Comparison of ENCODE assay signal across 9 mouse cellular contexts in the genomic region with DNA sequence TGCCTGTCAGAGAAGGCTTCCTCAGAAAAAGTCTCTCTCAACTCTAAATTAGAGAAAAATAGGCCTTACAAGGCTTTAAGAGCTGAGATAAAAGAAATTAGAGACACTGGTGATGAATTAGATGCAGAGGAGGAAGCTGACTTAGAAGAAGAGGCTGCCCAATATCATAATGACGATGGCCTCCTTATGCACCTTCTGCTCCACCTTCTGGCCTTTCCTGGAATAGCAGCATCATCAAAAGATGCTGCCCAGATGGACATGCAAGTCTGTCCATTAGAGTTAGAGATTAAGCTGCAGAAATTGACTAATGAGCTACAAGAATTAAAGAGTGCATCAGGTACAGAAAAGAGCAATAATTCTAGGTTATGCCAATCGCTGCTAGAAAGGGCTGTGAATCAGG. TPM values are rescaled to one million over a fixed set of nuclear protein-coding genes. Genes with fewer than 3 reads are reported as not detected.
DNase-seq lines count a peak whose midpoint lies in the region; ATAC-seq and TF ChIP-seq lines count a peak whose summit lies in the region.
"Had no signal": no experiment of that assay in that cellular context is flagged by ENCODE, and none has a peak within 500 bp of the region (broad histone marks: within the 10 kb centered on the region; RNA-seq: fewer than 3 reads in every experiment).

No protein-coding gene starts in this region.

- no peaks in the 10 kb centered on the region for H3K9me3 ChIP-seq in E14TG2a.4 (ENCODE audit: low read length)
- no peaks in the 10 kb centered on the region for H3K9me3 ChIP-seq in limb, embryonic 14.5 days (ENCODE audit: control insufficient read depth, low read length)

- H3K4me2 ChIP-seq in limb, embryonic 14.5 days (replicated peaks; ENCODE audit: low read depth, low read length, severe bottlenecking), result no peak overlapping the region

- peak; percentile 81 for TF ChIP-seq CTCF in E14TG2a.4 (conservative IDR thresholded peaks at IDR 0.05; ENCODE audit: low read length)

- ATAC-seq in limb, embryonic 14.5 days (ENCODE audit: low FRiP score, low read depth), result no peak

- H3K27me3 ChIP-seq in E14TG2a.4 (ENCODE audit: insufficient read depth, low read length), result no peaks in the 10 kb centered on the region
- H3K27me3 ChIP-seq in limb, embryonic 14.5 days (ENCODE audit: control insufficient read depth, insufficient read depth, low read length), result no peaks in the 10 kb centered on the region

- WGBS in limb, embryonic 14.5 days, result 3% methylated on average over 2 of the region's 2 CpGs

- H3K4me3 ChIP-seq in E14TG2a.4 (replicated peaks; ENCODE audit: low read length), result no peak overlapping the region
- H3K4me3 ChIP-seq in limb, embryonic 14.5 days (replicated peaks; ENCODE audit: low read length), result no peak overlapping the region

- no peaks in the 10 kb centered on the region for H3K36me3 ChIP-seq in E14TG2a.4 (ENCODE audit: insufficient read depth, low read length)
- H3K36me3 ChIP-seq in limb, embryonic 14.5 days (ENCODE audit: control insufficient read depth, insufficient read depth, low read length), result no peaks in the 10 kb centered on the region

- H3K9ac ChIP-seq in limb, embryonic 14.5 days (ENCODE audit: low read depth, low read length, severe bottlenecking), result no peak overlapping the region

- peaks cover 46% of the 10 kb centered on the region for H3K4me1 ChIP-seq in E14TG2a.4 (replicated peaks; ENCODE audit: low read depth, low read length)
- peaks cover 9% of the 10 kb centered on the region for H3K4me1 ChIP-seq in limb, embryonic 14.5 days (ENCODE audit: control insufficient read depth, insufficient read depth, low read length)

- no peak overlapping the region for H3K27ac ChIP-seq in limb, embryonic 14.5 days (replicated peaks; ENCODE audit: low read depth, low read length)

- no peak for TF ChIP-seq POLR2A in limb, embryonic 14.5 days (IDR thresholded peaks at IDR 0.05; ENCODE audit: borderline replicate concordance, extremely low read depth, insufficient read depth, insufficient read length)

- peak; percentile 68 to 74 for DNase-seq in layer of hippocampus, postnatal 10 days (ENCODE audit: low spot score in 2 of 2)
- DNase-seq in layer of hippocampus, adult 9-11 months, result no peak
- DNase-seq in adrenal gland, postnatal 10 days, result peak; percentile 82
- DNase-seq in embryo, embryonic 9.5 days (ENCODE audit: extremely low spot score), result peak; percentile 65
- peak; percentile 59 for DNase-seq in limb, embryonic 14.5 days (ENCODE audit: low spot score)
- peak; percentile 47 to 78 for DNase-seq in spleen, postnatal 10 days (ENCODE audit: low spot score in 2 of 2)

RNA-seq across cellular contexts. Expression of gene Capns1, which starts 6.8 kb away (rescaled TPM):
- total RNA-seq in layer of hippocampus, postnatal 10 days (2021), result 100 to 1,000 TPM; 215 to 229 TPM
- total RNA-seq in adrenal gland, postnatal 10 days (2021), result 100 to 1,000 TPM; 444 to 475 TPM
- 392 and 597 TPM in 2 replicates for polyA plus RNA-seq in limb, embryonic 14.5 days (2012; rRNA removed)
- 116 and 117 TPM in 2 replicates for polyA plus RNA-seq in limb, embryonic 14.5 days (2014; fragmentation: Nextera tagmentation; extraction: Ambion mirVana)

RNA-seq across cellular contexts. Expression of gene Cox7a1, which starts 21.4 kb away (rescaled TPM):
- total RNA-seq in layer of hippocampus, postnatal 10 days (2021), result 1 to 10 TPM; 5.3 to 5.6 TPM
- 1,000 to 10,000 TPM; 1,474 to 1,616 TPM for total RNA-seq in adrenal gland, postnatal 10 days (2021)
- 1.5 and 2.7 TPM in 2 replicates for polyA plus RNA-seq in limb, embryonic 14.5 days (2012; rRNA removed)
- polyA plus RNA-seq in limb, embryonic 14.5 days (2014; fragmentation: Nextera tagmentation; extraction: Ambion mirVana), result 3.3 and 4.5 TPM in 2 replicates

RNA-seq across cellular contexts. Expression of gene Polr2i, which starts 26.4 kb away (rescaled TPM):
- 10 to 100 TPM; 57.5 to 71.1 TPM for total RNA-seq in layer of hippocampus, postnatal 10 days (2021)
- 100 to 1,000 TPM; 103 to 108 TPM for total RNA-seq in adrenal gland, postnatal 10 days (2021)
- polyA plus RNA-seq in limb, embryonic 14.5 days (2012; rRNA removed), result 227 and 250 TPM in 2 replicates
- polyA plus RNA-seq in limb, embryonic 14.5 days (2014; fragmentation: Nextera tagmentation; extraction: Ambion mirVana), result 180 and 186 TPM in 2 replicates

RNA-seq across cellular contexts. Expression of gene Tbcb, which starts 26.7 kb away (rescaled TPM):
- total RNA-seq in layer of hippocampus, postnatal 10 days (2021), result 100 to 1,000 TPM; 157 to 171 TPM
- total RNA-seq in adrenal gland, postnatal 10 days (2021), result 10 to 100 TPM; 73.6 to 81.0 TPM
- polyA plus RNA-seq in limb, embryonic 14.5 days (2012; rRNA removed), result 78.9 and 90.3 TPM in 2 replicates
- polyA plus RNA-seq in limb, embryonic 14.5 days (2014; fragmentation: Nextera tagmentation; extraction: Ambion mirVana), result 168 and 185 TPM in 2 replicates

RNA-seq across cellular contexts. Expression of gene Ovol3, which starts 30.1 kb away (rescaled TPM):
- not detected for total RNA-seq in layer of hippocampus, postnatal 10 days (2021)
- not detected for total RNA-seq in adrenal gland, postnatal 10 days (2021)
- polyA plus RNA-seq in limb, embryonic 14.5 days (2012; rRNA removed), result 0.24 and 0.42 TPM in 2 replicates
- 0.29 and 0.72 TPM in 2 replicates for polyA plus RNA-seq in limb, embryonic 14.5 days (2014; fragmentation: Nextera tagmentation; extraction: Ambion mirVana)
- polyA plus RNA-seq: frontal cortex, adult 2 months; liver, embryonic 16.5 days had no signal

Comparison
In these comparisons a context has a peak if more than half of its experiments do, and no peak if none do; other contexts are left out.
1. RNA of gene Cox7a1, which starts 21.4 kb away (total RNA-seq): 1,474 to 1,616 TPM in adrenal gland, postnatal 10 days; 5.3 to 5.6 TPM in layer of hippocampus, postnatal 10 days; every median in the first group is over 100 times any median in the second.